Mouse (Mus musculus) MEL (cell line): Measurements from ENCODE around the gene Rad50. TPM values are rescaled to one million over a fixed set of nuclear protein-coding genes. Genes with fewer than 3 reads are reported as not detected.

Experiments used
- DNase-seq: peaks from one replicate; pipeline ENCODE4 v3.0.0; 2011; ENCODE audit warnings: low read depth, low spot score
- H3K27ac ChIP-seq: 2 replicates; pipeline ENCODE4 v1.5.1; 2012; ENCODE audit warnings: low read depth, mild to moderate bottlenecking, control low read depth, low read length, moderate library complexity; ENCODE audit not compliant: control insufficient read depth
- H3K27me3 ChIP-seq, 2 experiments: fragments of 150-350 bp in 1 of 2; sonication (generic) in 1 of 2; 2 replicates each; pipeline ENCODE4 v1.6.1; 2012; ENCODE audit warnings: low read length in 2 of 2, mild to moderate bottlenecking in 2 of 2, improper control_type of control experiment in 1 of 2, moderate library complexity in 1 of 2; ENCODE audit not compliant: insufficient read depth in 2 of 2, control insufficient read depth in 1 of 2
- H3K36me3 ChIP-seq, 2 experiments: 2 replicates each; pipeline ENCODE4 v1.6.1; 2012 to 2014; ENCODE audit warnings: low read length in 2 of 2, improper control_type of control experiment in 1 of 2, inconsistent platforms in 1 of 2, mild to moderate bottlenecking in 1 of 2; ENCODE audit not compliant: insufficient read depth in 2 of 2, control insufficient read depth in 1 of 2
- H3K4me1 ChIP-seq, 2 experiments: fragments of 150-350 bp in 1 of 2; sonication (generic) in 1 of 2; 2 replicates each; pipeline ENCODE4 v1.6.1; 2012; ENCODE audit warnings: low read length in 2 of 2, improper control_type of control experiment in 1 of 2, mild to moderate bottlenecking in 1 of 2; ENCODE audit not compliant: insufficient read depth in 2 of 2, control insufficient read depth in 1 of 2
- H3K4me3 ChIP-seq, 2 experiments: fragments of 150-350 bp in 1 of 2; sonication (generic) in 1 of 2; 2 replicates each; pipeline ENCODE4 v1.5.1; 2012; ENCODE audit warnings: low read depth in 2 of 2, low read length in 2 of 2, mild to moderate bottlenecking in 2 of 2, moderate library complexity in 2 of 2, control low read depth in 1 of 2, improper control_type of control experiment in 1 of 2; ENCODE audit not compliant: control insufficient read depth in 1 of 2, insufficient read depth in 1 of 2
- H3K79me2 ChIP-seq: 2 replicates; pipeline ENCODE4 v1.6.1; 2012; ENCODE audit warnings: mild to moderate bottlenecking, low read length, moderate library complexity; ENCODE audit not compliant: control insufficient read depth, poor library complexity, insufficient read depth
- H3K9ac ChIP-seq: 2 replicates; pipeline ENCODE4 v1.6.1; 2012; ENCODE audit warnings: low read depth, mild to moderate bottlenecking, control low read depth, low read length, moderate library complexity; ENCODE audit not compliant: control insufficient read depth, poor library complexity, severe bottlenecking
- H3K9me3 ChIP-seq: fragments of 150-350 bp; sonication (generic); replicated peaks from 2 replicates; pipeline ENCODE4 v1.6.1; 2012; ENCODE audit warnings: mild to moderate bottlenecking, low read length, improper control_type of control experiment, moderate library complexity; ENCODE audit not compliant: insufficient read depth
- BHLHE40 ChIP-seq: IDR thresholded peaks from 2 replicates; pipeline ENCODE4 v1.6.1; 2012; ENCODE audit warnings: low read depth, mild to moderate bottlenecking, inconsistent platforms, low read length, improper control_type of control experiment, borderline replicate concordance
- CHD1 ChIP-seq: IDR thresholded peaks from 2 replicates; pipeline ENCODE4 v1.6.1; 2012; ENCODE audit warnings: low read depth, mild to moderate bottlenecking, inconsistent platforms, low read length, improper control_type of control experiment
- CHD2 ChIP-seq: IDR thresholded peaks from 2 replicates; pipeline ENCODE4 v1.6.1; 2011; ENCODE audit warnings: low read length, improper control_type of control experiment
- CTCF ChIP-seq, 3 experiments: IDR thresholded peaks in 2 of 3; conservative IDR thresholded peaks in 1 of 3; 2 replicates each; pipeline ENCODE4 v1.5.1; 2011 to 2012; ENCODE audit warnings: low read length in 3 of 3, low read depth in 2 of 3, mild to moderate bottlenecking in 2 of 3, improper control_type of control experiment in 1 of 3, inconsistent platforms in 1 of 3, mixed read lengths in 1 of 3, moderate library complexity in 1 of 3; ENCODE audit not compliant: control insufficient read depth in 1 of 3, insufficient read depth in 1 of 3, poor library complexity in 1 of 3, severe bottlenecking in 1 of 3
- E2F4 ChIP-seq: IDR thresholded peaks from 2 replicates; pipeline ENCODE4 v1.6.1; 2011; ENCODE audit warnings: low read depth, low read length, improper control_type of control experiment, borderline replicate concordance
- EP300 ChIP-seq, 2 experiments: IDR thresholded peaks; 2 replicates each; pipeline ENCODE4 v1.6.1; 2011; ENCODE audit warnings: improper control_type of control experiment in 2 of 2, low read length in 2 of 2, low read depth in 1 of 2, mild to moderate bottlenecking in 1 of 2
- ETS1 ChIP-seq: IDR thresholded peaks from 2 replicates; pipeline ENCODE4 v1.6.1; 2012; ENCODE audit warnings: low read depth, mild to moderate bottlenecking, inconsistent platforms, low read length, improper control_type of control experiment, moderate library complexity
- GABPA ChIP-seq: IDR thresholded peaks from 2 replicates; pipeline ENCODE4 v1.6.1; 2012; ENCODE audit warnings: low read depth, mild to moderate bottlenecking, inconsistent platforms, low read length, improper control_type of control experiment, moderate library complexity
- GATA1 ChIP-seq: IDR thresholded peaks from 2 replicates; pipeline ENCODE4 v1.6.1; 2011; ENCODE audit warnings: low read depth, low read length, improper control_type of control experiment
- HCFC1 ChIP-seq: IDR thresholded peaks from 2 replicates; pipeline ENCODE4 v1.6.1; 2012; ENCODE audit warnings: low read depth, mild to moderate bottlenecking, inconsistent platforms, low read length, improper control_type of control experiment, moderate library complexity
- JUND ChIP-seq: IDR thresholded peaks from 2 replicates; pipeline ENCODE4 v1.6.1; 2011; ENCODE audit warnings: low read depth, mild to moderate bottlenecking, improper control_type of control experiment, low read length
- KAT2A ChIP-seq: conservative IDR thresholded peaks from 2 replicates; pipeline ENCODE4 v1.6.1; 2012; ENCODE audit warnings: low read depth, low read length, improper control_type of control experiment, inconsistent platforms
- MEF2A ChIP-seq: IDR thresholded peaks from 2 replicates; pipeline ENCODE4 v1.6.1; 2014; ENCODE audit warnings: low read depth, mild to moderate bottlenecking, inconsistent platforms, low read length, improper control_type of control experiment; ENCODE audit not compliant: poor library complexity, insufficient replicate concordance, severe bottlenecking; ENCODE audit errors: extremely low read depth
- MXI1 ChIP-seq: IDR thresholded peaks from 2 replicates; pipeline ENCODE4 v1.6.1; 2011; ENCODE audit warnings: mild to moderate bottlenecking, low read depth, low read length, improper control_type of control experiment
- MYB ChIP-seq: IDR thresholded peaks from 2 replicates; pipeline ENCODE4 v1.6.1; 2011; ENCODE audit warnings: mild to moderate bottlenecking, low read depth, low read length, improper control_type of control experiment
- MYC ChIP-seq: IDR thresholded peaks from 2 replicates; pipeline ENCODE4 v1.6.1; 2011; ENCODE audit warnings: low read depth, mild to moderate bottlenecking, low read length, improper control_type of control experiment, moderate library complexity
- NELFE ChIP-seq: IDR thresholded peaks from 2 replicates; pipeline ENCODE4 v1.6.1; 2011; ENCODE audit warnings: low read depth, low read length, improper control_type of control experiment
- NRF1 ChIP-seq: IDR thresholded peaks from 2 replicates; pipeline ENCODE4 v1.6.1; 2014; ENCODE audit warnings: low read depth, mild to moderate bottlenecking, inconsistent platforms, low read length, improper control_type of control experiment, moderate library complexity; ENCODE audit not compliant: poor library complexity, insufficient read depth, severe bottlenecking
- POLR2A ChIP-seq, 2 experiments: IDR thresholded peaks; 2 replicates each; pipeline ENCODE4 v1.6.1; 2011 to 2012; ENCODE audit warnings: low read length in 2 of 2, mild to moderate bottlenecking in 2 of 2, control low read depth in 1 of 2, improper control_type of control experiment in 1 of 2, low read depth in 1 of 2, moderate library complexity in 1 of 2; ENCODE audit not compliant: control insufficient read depth in 1 of 2, insufficient read depth in 1 of 2, poor library complexity in 1 of 2
- POLR2AphosphoS2 ChIP-seq: IDR thresholded peaks from 2 replicates; pipeline ENCODE4 v1.6.1; 2011; ENCODE audit warnings: low read length, improper control_type of control experiment
- POLR2AphosphoS5 ChIP-seq: IDR thresholded peaks from 2 replicates; pipeline ENCODE4 v1.6.1; 2012; ENCODE audit warnings: low read depth, borderline replicate concordance, mild to moderate bottlenecking, inconsistent platforms, low read length, moderate library complexity, mixed read lengths
- SIN3A ChIP-seq: IDR thresholded peaks from 2 replicates; pipeline ENCODE4 v1.6.1; 2012; ENCODE audit warnings: low read length, improper control_type of control experiment, inconsistent platforms
- SMC3 ChIP-seq: IDR thresholded peaks from 2 replicates; pipeline ENCODE4 v1.6.1; 2011; ENCODE audit warnings: low read depth, low read length, improper control_type of control experiment
- TAL1 ChIP-seq: IDR thresholded peaks from 2 replicates; pipeline ENCODE4 v1.6.1; 2012; ENCODE audit warnings: mild to moderate bottlenecking, inconsistent platforms, low read length, moderate library complexity, mixed read lengths
- TBP ChIP-seq: IDR thresholded peaks from 2 replicates; pipeline ENCODE4 v1.8.0; 2011; ENCODE audit warnings: low read depth, low read length, improper control_type of control experiment
- TCF12 ChIP-seq: IDR thresholded peaks from 2 replicates; pipeline ENCODE4 v1.6.1; 2014; ENCODE audit warnings: low read depth, mild to moderate bottlenecking, inconsistent platforms, low read length, improper control_type of control experiment, moderate library complexity
- UBTF ChIP-seq: IDR thresholded peaks from 2 replicates; pipeline ENCODE4 v1.6.1; 2012; ENCODE audit warnings: low read depth, mild to moderate bottlenecking, inconsistent platforms, low read length, improper control_type of control experiment, moderate library complexity, borderline replicate concordance; ENCODE audit not compliant: insufficient read depth
- USF1 ChIP-seq: IDR thresholded peaks from 2 replicates; pipeline ENCODE4 v1.6.1; 2014; ENCODE audit warnings: low read depth, mild to moderate bottlenecking, inconsistent platforms, low read length, improper control_type of control experiment, moderate library complexity
- USF2 ChIP-seq, 2 experiments: IDR thresholded peaks; 2 replicates each; pipeline ENCODE4 v1.6.1; 2011 to 2012; ENCODE audit warnings: improper control_type of control experiment in 2 of 2, low read length in 2 of 2, borderline replicate concordance in 1 of 2, inconsistent platforms in 1 of 2, low read depth in 1 of 2, mild to moderate bottlenecking in 1 of 2; ENCODE audit not compliant: insufficient read depth in 1 of 2
- ZC3H11A ChIP-seq: IDR thresholded peaks from 2 replicates; pipeline ENCODE4 v1.6.1; 2012; ENCODE audit warnings: low read depth, mild to moderate bottlenecking, inconsistent platforms, low read length, improper control_type of control experiment
- ZKSCAN1 ChIP-seq: IDR thresholded peaks from 2 replicates; pipeline ENCODE4 v1.6.1; 2012; ENCODE audit warnings: low read depth, mild to moderate bottlenecking, inconsistent platforms, low read length, improper control_type of control experiment, moderate library complexity
- polyA plus RNA-seq, 2 experiments: library from polyadenylated mRNA; stranded (reverse) in 1 of 2; unstranded in 1 of 2; fragments of >175 nt in 1 of 2; fragments of >200 nt in 1 of 2; gene quantifications; 2 replicates each; pipeline versions ENCODE4 v1.2.1 to v1.2.4; 2012; ENCODE audit warnings: low replicate concordance in 2 of 2, low read depth in 1 of 2; ENCODE audit not compliant: insufficient read length in 2 of 2, insufficient read depth in 1 of 2, missing spikeins in 1 of 2
- total RNA-seq: library from RNA; depleted of rRNA; stranded (reverse); fragments of 300-350 nt; gene quantifications from 2 replicates; pipeline ENCODE4 v1.2.3, GENCODE M21; 2012

Rad50 gene
- total and polyA plus RNA-seq, 3 experiments, result 32.6 to 447 (median 44.6) TPM

DNA sequence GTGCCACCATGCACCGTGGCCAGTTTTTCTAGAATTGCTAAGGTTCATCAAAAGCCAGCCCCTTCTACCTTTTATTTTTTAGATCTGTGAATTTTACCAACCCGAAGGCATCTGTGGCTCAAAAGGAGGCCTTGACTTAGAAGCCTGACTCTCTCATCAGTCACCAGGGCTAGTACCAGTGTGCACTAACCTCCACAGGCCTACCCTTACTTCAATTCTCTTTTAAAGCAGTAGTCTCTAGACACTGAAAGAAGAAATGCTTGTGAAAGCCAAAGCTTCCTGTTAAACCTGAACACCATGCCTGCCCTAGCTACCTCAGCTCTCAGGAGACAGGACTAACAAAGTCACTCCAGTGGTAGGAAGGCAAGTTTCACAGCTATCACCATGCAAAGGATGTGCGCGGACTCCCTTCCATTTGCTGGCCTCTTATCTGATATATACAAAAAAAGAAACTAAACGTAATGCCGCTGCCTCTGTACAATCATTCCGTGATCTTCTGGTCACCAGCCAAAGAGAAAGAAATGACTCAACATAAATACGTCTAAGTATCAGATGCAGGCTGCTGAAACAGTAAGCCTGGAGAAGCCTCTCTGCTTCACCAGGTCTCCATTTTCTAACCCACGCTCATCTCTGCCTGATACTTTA is 50.4 kb downstream of the Rad50 start (continued):
- TF ChIP-seq MXI1 (peak; percentile 75), ZKSCAN1 (peak; percentile 37; the same call in 1 of the 2 replicates), SIN3A (peak; percentile 95), POLR2AphosphoS5 (no peak), CHD2 (no peak; the same call in 1 of the 2 replicates), POLR2AphosphoS2 (no peak; the same call in 1 of the 2 replicates), SMC3 (peak; percentile 2; the same call in 1 of the 2 replicates), E2F4 (no peak), GABPA (peak; percentile 71), TCF12 (peak; percentile 63), MYC (peak; percentile 82; the same call in 1 of the 2 replicates)
- TF ChIP-seq, all 39 proteins: peak for 23

DNA sequence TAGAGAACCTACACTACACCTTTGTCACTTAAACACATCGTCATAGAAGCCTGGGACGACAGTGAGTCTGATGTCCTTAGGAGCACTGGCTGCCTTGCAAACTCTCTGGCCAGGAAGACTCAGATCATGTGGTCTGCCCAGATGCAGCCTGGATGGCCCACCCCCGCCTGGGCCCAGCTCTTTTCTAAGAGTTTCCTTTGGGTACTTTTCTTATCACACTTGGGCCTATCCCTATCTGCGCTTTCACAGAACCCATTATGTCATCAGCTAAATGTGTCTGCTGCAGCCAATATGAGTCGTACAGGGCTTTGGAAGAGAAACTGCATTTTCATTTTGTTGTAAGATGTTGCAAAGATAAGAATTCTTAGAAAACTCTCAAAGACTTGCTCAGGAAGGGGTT is 52.1 kb downstream of the Rad50 start:
- peak; percentile 91 for DNase-seq
- TF ChIP-seq TBP (no peak), POLR2AphosphoS2 (peak; percentile 70; the same call in 1 of the 2 replicates), NELFE (0 out of 2 replicates have a peak, but pooled peaks have one; percentile 30), E2F4 (no peak), MYB (peak; percentile 45; the same call in 1 of the 2 replicates), GABPA (0 out of 2 replicates have a peak, but pooled peaks have one; percentile 22), CHD2 (0 out of 2 replicates have a peak, but pooled peaks have one; percentile 28), KAT2A (peak; percentile 45; the same call in 1 of the 2 replicates), NRF1 (peak; percentile 26; the same call in 1 of the 2 replicates), MEF2A (peak; percentile 93), UBTF (no peak), POLR2A (IDR thresholded peaks at IDR 0.05; ENCODE audit: control insufficient read depth in 1 of 2, insufficient read depth in 1 of 2, low read depth in 1 of 2, low read length in 2 of 2, poor library complexity in 1 of 2) (peak in 1 of 2 experiments; percentile 42; a peak in 2 of 4 replicates), JUND (peak; percentile 44; the same call in 1 of the 2 replicates), ETS1 (peak; percentile 100), USF1 (peak; percentile 90), CHD1 (no peak), MYC (peak; percentile 84), TCF12 (peak; percentile 92), HCFC1 (peak; percentile 66), ZC3H11A (peak; percentile 13; the same call in 1 of the 2 replicates), USF2 (IDR thresholded peaks at IDR 0.05; ENCODE audit: borderline replicate concordance in 1 of 2, insufficient read depth in 1 of 2, low read depth in 1 of 2, low read length in 2 of 2) (peak in 1 of 2 experiments; percentile 45; a peak in 1 of 4 replicates), EP300 (IDR thresholded peaks at IDR 0.05; ENCODE audit: low read depth in 1 of 2, low read length in 2 of 2) (peak; percentile 88 to 92), BHLHE40 (peak; percentile 74), GATA1 (peak; percentile 95), TAL1 (peak; percentile 42; the same call in 1 of the 2 replicates), CTCF (IDR thresholded peaks at IDR 0.05 in 2 of 3, conservative IDR thresholded peaks at IDR 0.05 in 1 of 3; ENCODE audit: control insufficient read depth in 1 of 3, insufficient read depth in 1 of 3, low read depth in 2 of 3, low read length in 3 of 3, poor library complexity in 1 of 3, severe bottlenecking in 1 of 3) (no peak)

More for the DNA sequence above, 52.1 kb downstream of the Rad50 start:
- Histone ChIP-seq H3K4me3 (peak overlapping the region; percentile 1 to 42; a peak in 2 of 4 replicates), H3K9me3 (no peaks in the 10 kb centered on the region), H3K9ac (peak overlapping the region; percentile 24), H3K79me2 (no peaks in the 10 kb centered on the region), H3K27me3 (no peaks in the 10 kb centered on the region), H3K36me3 (peaks cover 47 to 59% of the 10 kb centered on the region in 2 experiments), H3K27ac (peak overlapping the region; percentile 81), H3K4me1 (peaks cover 49 to 61% of the 10 kb centered on the region in 2 experiments)
